Mouse (Mus musculus): ENCODE measurements around the gene Uhrf1.

The Uhrf1 gene

DNA sequence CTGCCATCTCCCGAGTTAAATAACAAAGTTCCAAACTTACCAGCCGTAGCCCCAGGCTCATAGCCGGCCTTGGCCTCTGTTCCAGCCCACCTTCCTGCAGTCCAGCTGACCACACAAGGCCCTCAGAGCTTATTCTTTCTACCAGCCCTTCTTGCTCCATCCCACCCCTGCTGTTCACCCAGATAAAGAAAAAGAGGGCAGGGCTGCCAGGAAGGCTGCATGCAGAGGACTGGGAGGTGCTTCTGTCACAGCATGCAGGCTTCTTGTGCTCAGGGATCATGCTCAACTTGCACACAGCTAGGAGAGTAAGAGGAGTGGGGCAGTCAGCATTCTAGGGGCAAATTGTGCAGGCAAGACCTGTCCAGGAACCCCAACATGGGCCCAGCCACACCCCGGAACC is 45.0 kb downstream of the Uhrf1 start:
- no peak for DNase-seq (ENCODE audit: low spot score)

DNA sequence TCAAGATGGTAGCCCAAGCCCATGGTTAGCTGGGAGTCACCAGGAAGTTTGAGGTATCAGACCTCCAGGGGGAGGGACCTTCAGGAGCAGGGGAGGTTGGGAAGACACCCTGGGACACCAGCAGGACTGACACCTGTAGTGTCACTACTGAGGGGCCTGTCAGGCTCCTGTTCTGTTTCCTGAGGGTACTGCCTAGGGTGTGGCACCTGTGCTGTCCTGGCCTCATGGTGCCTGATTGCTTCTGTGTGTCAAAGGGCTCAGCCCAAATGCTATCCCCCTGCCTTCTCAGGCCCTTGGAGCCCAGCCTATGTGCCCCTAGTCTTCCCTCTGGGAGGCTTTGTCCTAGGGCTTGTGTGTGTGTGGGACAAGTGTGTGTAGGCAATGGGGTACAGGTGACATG is 45.5 kb downstream of the Uhrf1 start:
- no peak for DNase-seq (ENCODE audit: low spot score)

DNA sequence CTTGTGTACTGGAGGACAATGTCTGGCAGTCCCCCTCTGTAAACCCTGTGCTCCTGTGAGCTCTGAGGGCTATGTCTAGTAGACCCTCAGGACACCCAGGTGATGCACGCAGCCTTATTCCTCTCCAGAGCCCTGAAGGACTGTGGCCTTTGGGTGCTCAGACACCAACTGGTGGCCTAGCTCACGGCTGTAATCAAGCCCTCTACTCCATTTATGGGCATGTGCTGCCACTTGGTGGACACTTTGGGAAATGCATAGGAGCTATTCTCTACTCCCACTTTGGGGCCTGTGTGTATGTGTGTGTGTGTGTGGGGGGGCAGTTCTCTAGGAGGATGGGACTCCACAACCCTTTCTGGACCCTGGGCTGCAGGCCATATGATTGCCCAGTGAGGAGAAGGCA is 47.6 kb downstream of the Uhrf1 start:
- peak; percentile 78 for DNase-seq (ENCODE audit: low spot score)

DNA sequence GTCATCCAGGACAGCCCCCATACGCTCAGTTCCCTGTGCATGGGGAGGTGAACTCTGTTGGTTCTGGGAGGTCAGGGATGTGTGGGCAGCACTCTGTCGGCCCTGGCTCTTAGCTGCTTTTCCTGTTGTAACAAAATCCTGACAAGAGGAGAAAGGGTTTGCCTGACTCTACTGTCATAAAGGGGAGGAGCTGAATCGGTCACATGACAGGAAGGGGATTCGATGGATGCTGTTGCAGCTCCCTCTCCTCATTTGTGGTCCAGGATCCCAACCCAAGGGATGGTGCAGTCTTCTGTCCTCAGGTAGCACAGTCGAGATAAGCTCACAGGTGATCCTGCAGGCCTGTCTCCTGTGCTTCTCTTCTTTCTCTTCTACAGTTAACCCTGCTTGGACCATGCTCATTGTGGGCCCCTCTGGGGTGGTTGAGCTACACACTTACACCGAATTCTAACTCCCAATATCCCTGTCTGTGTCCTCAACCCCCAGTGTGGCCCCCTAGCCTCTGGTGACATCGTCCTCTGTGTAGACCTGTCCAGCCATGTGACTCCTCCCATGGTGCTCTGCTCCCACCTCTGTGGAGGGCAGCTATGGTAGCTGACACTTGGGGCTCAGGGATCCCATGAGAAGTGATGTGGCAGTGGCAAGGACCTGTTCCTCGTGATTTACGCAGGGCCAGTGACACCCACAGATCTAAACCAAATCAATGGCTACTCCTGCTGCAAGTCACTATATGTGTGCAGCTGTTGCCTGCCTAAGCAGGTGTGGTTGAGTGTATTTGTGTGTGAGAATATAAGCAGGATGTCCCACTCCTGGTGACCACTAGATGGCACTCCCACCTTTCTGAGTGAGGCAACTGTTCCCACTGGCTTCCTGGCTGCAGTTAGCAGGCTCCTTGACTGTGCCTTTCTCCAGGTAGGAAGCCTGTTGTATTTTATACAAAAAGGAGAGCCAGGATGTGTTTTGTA is 54.1 kb downstream of the Uhrf1 start:
- DNase-seq (ENCODE audit: low spot score), result peak; percentile 70

DNA sequence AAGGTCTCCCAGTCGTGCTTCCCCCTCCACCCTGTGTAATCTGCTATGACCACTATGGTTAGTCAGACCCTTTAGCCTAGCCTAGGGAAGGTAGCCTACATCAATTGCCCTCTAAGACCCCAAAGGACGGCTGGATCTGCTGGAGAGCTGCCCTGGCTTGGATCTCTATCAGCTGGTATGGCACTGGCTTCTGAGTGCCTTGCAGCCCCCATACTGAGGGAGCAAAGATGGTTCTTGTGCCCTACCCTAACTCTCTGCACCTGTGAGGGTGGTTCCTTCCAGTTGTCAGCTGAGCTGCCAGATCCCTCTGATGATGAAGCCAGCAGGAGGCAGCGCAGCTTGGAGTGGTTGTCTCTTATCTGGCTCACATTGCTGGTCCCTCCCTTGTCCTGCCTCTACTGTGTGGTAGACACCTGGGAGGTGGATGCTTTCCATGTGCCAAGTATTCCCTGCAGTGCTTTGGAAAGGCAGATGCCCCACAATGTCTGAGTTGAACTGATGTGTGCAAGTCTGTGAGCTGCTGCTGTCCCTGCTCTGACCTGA is 56.1 kb downstream of the Uhrf1 start:
- DNase-seq (ENCODE audit: low spot score), result no peak

DNA sequence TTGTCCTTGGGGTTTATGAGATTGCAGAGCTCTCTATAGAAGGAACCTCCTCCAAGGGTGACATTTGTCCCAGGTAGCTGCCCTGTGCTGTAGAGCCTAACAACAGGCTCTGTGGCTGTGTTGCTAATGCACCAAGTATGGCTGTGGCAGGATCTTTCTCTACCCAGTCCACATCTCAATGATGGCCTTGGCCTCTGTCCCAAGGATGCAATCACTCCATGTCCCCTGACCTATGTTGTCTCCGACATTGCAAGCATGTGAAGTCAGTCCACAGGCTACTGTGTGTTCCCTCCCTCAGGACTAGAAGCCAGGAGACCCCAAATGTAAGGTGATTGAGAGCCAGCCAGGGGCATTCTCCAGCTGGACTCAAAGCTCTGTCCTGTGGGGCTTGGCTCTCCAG is 56.7 kb downstream of the Uhrf1 start:
- DNase-seq (ENCODE audit: low spot score), result no peak

DNA sequence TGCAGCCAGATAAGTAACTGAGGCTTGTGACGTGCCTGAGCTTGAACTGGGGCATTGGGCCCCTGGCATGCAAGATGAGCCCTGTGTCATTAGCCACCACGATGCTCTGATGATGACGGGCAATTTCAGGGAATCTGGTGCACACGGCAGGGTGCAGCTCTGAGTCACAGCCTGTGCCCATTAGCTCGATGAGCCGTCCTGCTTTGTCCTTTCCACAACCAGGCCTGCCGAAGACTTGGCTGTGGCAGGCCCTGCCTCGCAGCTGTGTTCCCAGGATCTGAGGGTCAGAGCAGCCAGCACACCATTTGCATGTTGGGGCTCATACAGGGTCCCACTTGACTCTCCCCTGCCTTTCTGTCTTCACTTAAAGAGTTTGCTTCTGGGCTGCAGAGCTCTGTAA is 57.3 kb downstream of the Uhrf1 start:
- DNase-seq (ENCODE audit: low spot score), result no peak

DNA sequence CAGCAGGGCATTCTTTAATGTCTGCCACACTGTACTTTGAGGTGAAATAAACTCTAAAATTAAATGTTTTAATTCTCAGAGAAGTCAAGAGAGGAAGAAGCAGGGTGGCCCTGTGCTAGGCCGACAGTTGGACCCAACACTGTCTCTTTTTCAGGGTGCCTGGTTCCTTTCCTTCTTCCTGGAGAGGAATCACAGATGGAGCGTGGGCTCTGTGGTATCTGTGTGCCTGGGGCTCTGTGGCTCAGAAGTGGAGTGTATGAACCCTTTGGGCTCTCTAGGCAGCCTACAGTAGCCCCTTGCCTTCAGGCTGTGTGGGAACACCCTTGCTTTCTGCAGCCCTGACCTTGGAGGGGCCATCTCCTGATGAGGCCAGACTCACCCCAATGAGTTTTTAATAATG is 58.4 kb downstream of the Uhrf1 start:
- DNase-seq (ENCODE audit: low spot score), result no peak

DNA sequence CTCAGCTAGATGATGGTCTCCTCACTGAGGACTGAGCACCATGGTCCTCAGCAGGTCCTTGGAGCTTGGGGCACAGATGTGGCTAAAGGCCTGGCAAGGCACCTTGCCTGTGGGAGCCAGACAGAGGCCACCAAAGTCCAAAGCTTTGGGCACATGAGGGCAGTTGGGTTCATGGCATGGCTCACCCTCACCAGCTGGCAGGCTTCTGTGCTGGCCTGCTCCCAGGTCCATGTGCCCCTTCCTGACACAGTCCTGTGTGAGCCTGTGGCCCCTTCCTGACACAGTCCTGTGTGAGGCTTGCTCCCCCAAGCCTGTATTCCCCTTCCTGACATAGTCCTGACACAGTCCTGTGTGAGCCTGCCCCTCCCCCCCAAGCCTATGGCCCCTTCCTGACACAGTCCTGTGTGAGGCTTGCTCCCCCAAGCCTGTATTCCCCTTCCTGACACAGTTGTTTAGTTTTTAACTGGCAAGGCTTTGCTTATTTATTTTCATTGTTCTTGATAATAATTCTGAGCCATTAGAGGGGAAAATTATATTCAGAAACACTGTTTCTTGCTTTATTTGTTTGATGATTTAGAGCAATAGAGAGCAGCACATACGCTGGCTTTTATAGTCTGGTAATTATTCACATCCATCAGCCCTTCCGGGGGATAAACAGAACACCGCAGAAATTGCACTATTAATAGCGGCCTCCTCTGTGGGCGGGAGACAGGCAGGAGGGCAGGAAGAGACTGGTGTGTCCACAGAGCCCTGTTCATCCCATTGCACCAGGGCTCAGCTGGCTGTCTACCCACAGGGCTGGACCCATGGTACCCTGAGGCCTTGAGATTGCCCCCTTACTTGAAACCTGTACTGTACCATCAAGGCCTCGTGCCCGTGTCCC is 62.9 kb downstream of the Uhrf1 start:
- DNase-seq (ENCODE audit: low spot score), result no peak

DNA sequence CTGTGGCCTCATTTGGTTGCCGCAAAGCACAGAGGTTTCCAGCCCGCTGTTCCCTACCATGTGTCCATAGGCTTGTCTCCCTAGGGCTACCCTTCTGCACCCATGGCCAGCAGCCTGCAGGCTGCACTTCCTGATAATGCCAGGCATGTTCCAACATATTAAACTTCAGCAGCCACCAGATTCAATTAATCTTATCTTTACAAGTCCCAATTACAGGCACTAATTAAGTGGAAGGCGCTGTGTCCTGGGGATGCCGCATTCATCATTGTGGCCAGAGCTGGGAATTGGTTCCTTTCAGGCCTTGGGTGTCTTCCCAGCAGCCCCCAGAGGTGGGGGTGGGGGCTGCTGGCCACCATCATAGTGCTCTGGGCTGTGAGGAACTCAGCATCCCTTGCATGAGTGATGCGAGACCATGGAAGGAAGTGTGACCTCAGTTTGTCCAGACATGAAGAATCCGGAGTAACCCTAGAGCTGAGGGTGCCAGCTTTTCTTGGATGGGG is 65.2 kb downstream of the Uhrf1 start:
- DNase-seq (ENCODE audit: low spot score), result no peak

DNA sequence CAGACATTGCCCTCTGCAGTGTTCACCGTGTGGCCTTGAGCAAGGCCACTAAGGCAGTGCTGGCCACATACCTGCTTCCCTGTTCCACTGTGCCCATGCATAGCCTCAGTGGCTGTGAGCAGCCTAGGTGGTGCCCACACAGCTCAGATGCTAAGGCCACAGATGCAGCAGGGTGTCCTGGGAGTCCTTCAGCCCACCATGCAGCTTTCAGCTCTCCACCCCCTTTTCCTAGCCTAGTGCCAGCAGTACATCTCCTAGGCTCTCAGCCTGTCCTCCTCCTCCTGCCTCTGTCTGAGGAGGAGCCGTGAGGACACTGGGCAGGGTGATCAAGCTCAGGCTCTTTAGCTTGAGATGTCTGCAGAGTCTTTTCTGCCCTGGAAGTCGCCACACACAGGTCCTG is 67.0 kb downstream of the Uhrf1 start:
- no peak for DNase-seq (ENCODE audit: low spot score)

DNA sequence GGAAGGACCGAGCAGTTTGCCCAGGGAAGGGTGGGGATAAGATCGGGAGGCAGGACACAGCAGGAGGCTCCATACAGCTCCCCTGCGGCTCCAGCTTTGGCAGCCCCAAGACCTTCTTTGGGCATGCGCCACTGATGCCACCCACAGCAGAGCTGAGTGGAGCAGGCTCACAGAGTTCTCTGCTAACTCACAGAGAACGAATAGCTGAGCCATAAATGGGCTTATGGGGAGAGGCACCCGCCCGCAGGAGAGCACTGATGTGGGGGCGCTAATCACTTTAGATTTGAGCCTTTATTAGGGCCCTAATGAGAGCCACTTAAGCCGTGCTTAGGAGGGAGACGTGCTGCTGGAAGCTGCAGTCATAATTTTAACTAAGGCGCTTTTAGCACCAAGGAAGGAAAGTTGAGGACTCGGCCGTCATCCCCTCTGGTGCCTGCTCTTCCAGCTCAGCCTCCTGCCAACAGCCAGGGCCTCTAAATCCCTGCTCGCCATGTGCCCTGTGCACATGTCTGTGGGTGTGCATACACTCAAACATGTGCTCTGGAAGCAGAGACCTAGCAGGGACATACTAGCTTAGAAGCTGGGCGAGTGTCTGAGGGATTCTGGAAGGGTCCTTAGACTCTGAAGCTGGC is 68.0 kb downstream of the Uhrf1 start:
- no peak for DNase-seq (ENCODE audit: low spot score)

DNA sequence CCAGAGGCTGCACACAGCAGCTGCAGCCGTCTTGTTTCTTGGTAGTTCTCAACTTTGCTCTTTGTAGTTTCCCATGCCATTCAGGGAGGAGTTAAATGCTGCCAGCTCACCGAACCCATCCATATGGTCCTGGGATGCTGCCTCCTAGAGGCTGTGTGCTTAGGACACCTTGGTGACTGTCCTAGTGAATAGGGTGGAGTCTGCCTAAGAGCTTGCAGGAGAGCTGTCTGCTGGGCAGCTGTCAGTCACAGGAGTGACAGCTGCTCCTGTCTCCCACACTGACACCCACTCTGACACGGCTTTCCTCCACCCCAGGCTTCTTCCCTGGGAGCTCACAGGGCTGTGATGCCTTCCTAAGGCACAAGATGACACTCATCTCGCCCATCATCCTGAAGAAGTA is 69.0 kb downstream of the Uhrf1 start:
- no peak for DNase-seq (ENCODE audit: low spot score)
